Mouse (Mus musculus): ENCODE results near the gene Pla2r1. TPM values are rescaled to one million over a fixed set of nuclear protein-coding genes. Genes with fewer than 3 reads are reported as not detected.

The Pla2r1 gene
- total RNA-seq, 2 experiments from 2014 or later, result not detected

Other genes with a start within 250 kb of the Pla2r1 start
- 0.55 and 1.4 TPM in 2 replicates for gene Ly75, start 170.0 kb downstream of the Pla2r1 start, total RNA-seq (2014; fragmentation: Nextera tagmentation)
- 0.80 and 2.4 TPM in 2 replicates for gene Ly75, start 170.0 kb downstream of the Pla2r1 start, total RNA-seq (2017)
- gene Itgb6, start 169.3 kb upstream of the Pla2r1 start, total RNA-seq (2014; fragmentation: Nextera tagmentation), result not detected in 2 replicates
- not detected in 2 replicates for gene Itgb6, start 169.3 kb upstream of the Pla2r1 start, total RNA-seq (2017)

Data from megakaryocyte-erythroid progenitor cell, adult 5-6 weeks (primary cell).